Mouse (Mus musculus) lung, adult 2 months (tissue): Measurements from ENCODE around the gene Mrpl49.

Experiments used
- CTCF ChIP-seq: fragments of 200-500 bp; IDR thresholded peaks from 2 replicates; pipeline ENCODE4 v1.5.1; 2011; ENCODE audit warnings: mild to moderate bottlenecking, low read length, control low read depth; ENCODE audit not compliant: insufficient read depth
- POLR2A ChIP-seq: fragments of 200-500 bp; IDR thresholded peaks from 2 replicates; pipeline ENCODE4 v1.6.1; 2011; ENCODE audit warnings: low read depth, mild to moderate bottlenecking, control low read depth, low read length, borderline replicate concordance; ENCODE audit errors: extremely low read depth

DNA sequence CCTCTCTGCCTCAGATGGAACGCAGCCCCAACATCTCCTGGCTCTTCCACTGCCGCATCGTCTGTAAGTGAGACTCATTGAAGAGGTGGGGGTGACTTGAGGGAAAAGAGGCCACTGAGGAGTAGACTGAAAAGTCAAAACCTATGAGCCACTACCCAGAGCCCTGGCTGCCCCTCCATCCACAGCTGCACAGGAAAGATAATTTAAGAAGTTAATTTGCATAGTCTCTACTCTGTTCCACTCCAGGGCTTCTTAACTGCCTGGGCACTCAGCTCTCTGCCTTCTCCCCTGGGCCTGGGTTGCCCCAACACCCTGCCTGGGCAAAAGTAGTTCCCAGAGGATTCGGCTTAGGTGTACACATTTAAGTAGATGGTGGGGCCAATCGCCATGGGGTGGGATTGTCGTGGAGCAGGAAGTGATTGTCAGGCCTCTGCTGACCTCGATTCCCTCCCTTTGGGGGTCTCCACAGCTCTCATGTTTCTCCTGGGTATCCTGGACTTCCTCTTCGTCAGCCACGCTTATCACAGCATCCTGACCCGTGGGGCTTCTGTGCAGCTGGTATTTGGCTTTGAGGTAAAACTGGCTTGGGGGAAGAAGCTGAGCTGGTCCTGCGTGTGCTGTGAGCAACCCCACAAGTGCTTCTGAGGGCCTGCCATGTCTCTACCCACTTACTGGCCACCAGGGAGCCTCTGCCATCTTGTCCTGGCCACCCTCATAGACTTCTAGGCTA is 8.7 kb downstream of the Mrpl49 start:
- TF ChIP-seq CTCF (no peak), POLR2A (no peak)
